Mouse (Mus musculus) spleen, adult 18-20 months (tissue): Measurements from ENCODE around the gene Gm8180.
"Not testable (repeated sequence)": the region's sequence is repeated elsewhere in the genome, so short reads cannot be mapped to it uniquely, and the experiment has no call there.

Source experiments
- DNase-seq, 2 experiments: peaks; one replicate each; pipeline ENCODE4 v3.0.0; 2022; ENCODE audit warnings: mixed read lengths in 2 of 2

Gene Gm8180

GRCm38 (mm10) chr14:43784645-43785044 is at the start of gene Gm8180:
Gene Gm8180 (minus strand): TSS chr14:43784745.
- DNase-seq: not testable (repeated sequence)

DNA sequence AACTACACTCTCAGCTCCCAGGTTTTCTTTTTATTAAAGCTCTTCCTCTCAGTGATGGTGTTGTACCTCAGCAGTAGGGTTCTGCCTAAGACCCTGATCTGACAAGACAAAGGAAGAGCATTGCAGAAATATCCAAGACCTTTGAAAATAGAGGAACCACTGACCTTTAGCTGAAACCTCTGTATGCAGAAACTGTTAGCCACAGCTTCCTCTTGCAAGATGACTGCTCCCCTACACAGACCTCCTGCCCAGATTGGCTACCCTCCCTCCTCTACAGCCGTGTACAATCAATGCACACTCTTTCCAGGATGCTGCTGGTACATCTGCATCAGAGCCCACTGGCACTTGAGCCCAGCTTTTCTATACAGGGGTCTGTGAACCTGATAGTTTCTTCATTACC is 45.8 kb upstream of the Gm8180 start:
- DNase-seq: peak in 1 of 2 experiments; percentile 1

DNA sequence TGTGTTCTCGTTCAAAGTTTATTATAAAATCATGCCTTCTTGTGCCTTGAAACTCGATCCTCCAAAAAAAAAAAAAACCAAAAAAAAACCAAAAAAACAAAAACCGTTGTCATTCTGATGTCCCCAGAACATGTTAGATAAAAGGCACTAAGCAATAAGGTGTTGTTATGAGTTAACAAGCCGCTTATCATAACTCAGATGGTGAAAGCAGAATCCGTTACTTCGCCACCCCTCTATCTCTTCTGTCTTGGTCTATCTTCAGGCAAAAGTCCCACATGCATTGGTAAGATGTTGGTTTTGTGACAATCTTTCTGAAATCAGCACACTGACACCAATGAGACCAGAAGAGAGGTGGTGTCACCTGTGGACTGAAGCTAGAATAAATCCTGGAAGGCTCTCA is 39.6 kb upstream of the Gm8180 start:
- DNase-seq: not testable (repeated sequence)

DNA sequence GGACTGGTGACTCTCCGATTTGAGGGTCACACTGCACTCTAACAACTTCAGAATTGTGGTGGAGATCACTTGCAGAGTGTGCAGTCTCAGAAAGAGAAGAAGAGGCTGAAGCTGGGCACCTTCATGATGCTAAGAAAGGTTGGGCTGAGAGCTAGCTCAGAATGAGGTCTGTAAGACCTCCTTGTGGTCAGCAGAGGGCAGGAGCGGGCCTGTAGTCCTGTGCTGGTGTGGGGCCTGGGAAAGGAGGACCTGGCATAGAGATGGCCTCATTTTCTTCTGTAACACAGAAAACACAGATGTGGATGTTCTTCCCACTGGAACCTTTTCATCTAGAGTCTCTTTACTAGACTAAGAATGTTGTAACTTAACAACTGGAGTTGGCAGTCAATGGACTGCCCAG is 37.3 kb upstream of the Gm8180 start:
- DNase-seq: not testable (repeated sequence)

DNA sequence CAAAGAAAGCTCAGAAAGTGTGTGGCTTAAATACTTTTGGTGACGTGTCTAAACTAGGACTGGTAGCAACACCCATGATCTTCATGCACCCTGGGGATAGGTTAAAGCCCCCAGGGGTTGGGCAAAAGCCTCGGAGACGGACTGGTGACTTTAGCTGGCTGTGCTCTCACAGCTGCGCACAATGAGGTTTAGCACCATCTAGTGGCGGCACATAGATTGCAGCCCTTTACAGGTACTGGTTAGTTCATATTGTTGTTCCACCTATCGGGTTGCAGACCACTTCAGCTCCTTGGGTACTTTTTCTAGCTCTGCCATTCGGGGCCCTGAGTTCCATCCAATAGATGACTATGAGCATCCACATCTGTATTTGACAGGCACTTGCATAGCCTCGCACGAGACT is 27.9 kb upstream of the Gm8180 start:
- DNase-seq: peak in 1 of 2 experiments; percentile 15

GRCm38 (mm10) chr14:43808142-43808541 is 23.6 kb upstream of the Gm8180 start:
- not testable (repeated sequence) for DNase-seq

DNA sequence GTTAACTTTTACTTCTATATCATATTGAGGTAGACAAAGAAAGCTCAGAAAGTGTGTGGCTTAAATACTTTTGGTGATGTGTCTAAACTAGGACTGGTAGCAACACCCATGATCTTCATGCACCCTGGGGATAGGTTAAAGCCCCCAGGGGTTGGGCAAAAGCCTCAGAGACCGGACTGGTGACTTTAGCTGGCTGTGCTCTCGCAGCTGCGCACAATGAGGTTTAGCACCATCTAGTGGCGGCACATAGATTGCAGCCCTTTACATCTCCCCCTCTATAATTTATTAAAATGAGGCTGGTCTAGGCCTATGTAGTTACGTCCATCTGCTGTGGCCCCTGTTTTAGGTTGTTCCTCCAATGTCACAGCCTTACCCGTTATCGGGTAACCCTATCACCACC is 19.9 kb upstream of the Gm8180 start:
- DNase-seq: not testable (repeated sequence)

GRCm38 (mm10) chr14:43796905-43797470 is 12.4 kb upstream of the Gm8180 start:
- not testable (repeated sequence) for DNase-seq

- DNase-seq: no peak
These were observed 11.7 kb upstream of the Gm8180 start for GRCm38 (mm10) chr14:43796069-43796904.

DNA sequence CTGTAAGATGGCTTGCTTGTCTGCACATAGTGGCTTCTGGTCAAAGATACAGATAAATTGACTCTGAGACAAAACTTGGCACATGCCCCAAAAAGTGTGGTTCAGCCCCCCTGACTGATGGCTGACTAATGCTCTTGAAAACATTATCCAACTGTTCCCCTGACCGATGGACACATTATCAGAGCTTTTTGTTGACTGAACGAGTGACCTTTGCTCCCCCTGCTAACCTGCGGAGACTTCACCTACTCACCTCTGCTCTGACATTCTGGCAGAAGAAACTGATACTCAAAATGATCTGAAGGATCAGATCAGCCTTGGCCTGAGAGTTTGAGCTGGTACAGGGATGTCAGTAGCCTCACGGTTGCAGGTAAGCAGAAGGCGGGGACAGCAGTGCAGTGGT is 9.3 kb upstream of the Gm8180 start:
- DNase-seq: not testable (repeated sequence)

DNA sequence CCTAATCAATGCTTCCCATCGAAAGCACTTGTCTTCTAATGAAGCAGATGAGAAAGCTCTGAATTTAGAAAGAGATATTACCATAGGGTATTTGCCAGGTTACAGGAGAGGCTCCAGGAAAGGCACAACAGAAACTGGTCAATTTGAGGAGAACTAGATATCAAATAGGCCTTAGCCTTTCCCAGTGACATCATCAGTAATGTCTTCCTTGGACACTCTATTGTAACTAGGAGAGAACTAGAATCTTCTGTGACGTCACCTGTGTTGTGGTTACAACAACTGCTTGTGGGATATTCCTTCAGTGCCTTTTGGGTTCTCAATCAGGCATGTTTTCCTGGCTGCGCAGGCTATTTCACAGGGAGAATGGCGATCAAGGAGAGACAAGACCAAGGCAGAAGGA is 37.0 kb downstream of the Gm8180 start, which contains the start of gene Gm6526:
TSS of gene Gm6526 (plus strand) at position 301 of the 400 bp plus-strand sequence.
- DNase-seq: not testable (repeated sequence)
